Mouse (Mus musculus) CH12.LX (cell line): ENCODE data around the gene Slc47a2.

Experiments
- CHD1 ChIP-seq: IDR thresholded peaks from 2 replicates; pipeline ENCODE4 v1.6.1; 2012; ENCODE audit warnings: low read depth, low read length, improper control_type of control experiment, inconsistent platforms
- CTCF ChIP-seq, 2 experiments: IDR thresholded peaks in 1 of 2; conservative IDR thresholded peaks in 1 of 2; 2 replicates each; pipeline ENCODE4 v1.5.1; 2011 to 2012; ENCODE audit warnings: low read depth in 2 of 2, low read length in 2 of 2, improper control_type of control experiment in 1 of 2, inconsistent platforms in 1 of 2, mild to moderate bottlenecking in 1 of 2, moderate library complexity in 1 of 2
- E2F4 ChIP-seq: IDR thresholded peaks from 2 replicates; pipeline ENCODE4 v1.6.1; 2011; ENCODE audit warnings: low read depth, low read length, improper control_type of control experiment; ENCODE audit not compliant: insufficient replicate concordance
- HCFC1 ChIP-seq: IDR thresholded peaks from 2 replicates; pipeline ENCODE4 v1.6.1; 2012; ENCODE audit warnings: low read depth, mild to moderate bottlenecking, inconsistent platforms, low read length, improper control_type of control experiment
- MAZ ChIP-seq: IDR thresholded peaks from 2 replicates; pipeline ENCODE4 v1.6.1; 2012; ENCODE audit warnings: low read depth, mild to moderate bottlenecking, inconsistent platforms, low read length, improper control_type of control experiment, moderate library complexity
- MXI1 ChIP-seq: IDR thresholded peaks from 2 replicates; pipeline ENCODE4 v1.6.1; 2011; ENCODE audit warnings: mild to moderate bottlenecking, low read depth, low read length, improper control_type of control experiment
- NRF1 ChIP-seq: IDR thresholded peaks from 2 replicates; pipeline ENCODE4 v1.6.1; 2014; ENCODE audit warnings: low read depth, mild to moderate bottlenecking, inconsistent platforms, low read length, improper control_type of control experiment, moderate library complexity
- POLR2A ChIP-seq: IDR thresholded peaks from 2 replicates; pipeline ENCODE4 v1.6.1; 2011; ENCODE audit warnings: low read depth, mild to moderate bottlenecking, improper control_type of control experiment, low read length
- RAD21 ChIP-seq: IDR thresholded peaks from 2 replicates; pipeline ENCODE4 v1.6.1; 2011; ENCODE audit warnings: low read depth, mild to moderate bottlenecking, low read length, improper control_type of control experiment, moderate library complexity
- RCOR1 ChIP-seq: conservative IDR thresholded peaks from 2 replicates; pipeline ENCODE4 v1.6.1; 2012; ENCODE audit warnings: low read depth, mild to moderate bottlenecking, inconsistent platforms, low read length, improper control_type of control experiment
- SIN3A ChIP-seq: IDR thresholded peaks from 2 replicates; pipeline ENCODE4 v1.6.1; 2012; ENCODE audit warnings: low read length, improper control_type of control experiment, inconsistent platforms
- TCF12 ChIP-seq: IDR thresholded peaks from 2 replicates; pipeline ENCODE4 v1.6.1; 2014; ENCODE audit warnings: low read depth, mild to moderate bottlenecking, inconsistent platforms, low read length, improper control_type of control experiment
- USF2 ChIP-seq: conservative IDR thresholded peaks from 2 replicates; pipeline ENCODE4 v1.6.1; 2011; ENCODE audit warnings: low read depth, low read length, improper control_type of control experiment
- ZC3H11A ChIP-seq: IDR thresholded peaks from 2 replicates; pipeline ENCODE4 v1.6.1; 2012; ENCODE audit warnings: low read depth, mild to moderate bottlenecking, inconsistent platforms, low read length, improper control_type of control experiment

GRCm38 (mm10) chr11:61340374-61340773, 2.3 kb downstream of the Slc47a2 start:
- TF ChIP-seq RAD21 (no peak), CTCF (conservative IDR thresholded peaks at IDR 0.05 in 1 of 2, IDR thresholded peaks at IDR 0.05 in 1 of 2; ENCODE audit: low read depth in 2 of 2, low read length in 2 of 2) (no peak), E2F4 (no peak), POLR2A (no peak), NRF1 (no peak), RCOR1 (no peak), MAZ (no peak), TCF12 (no peak), MXI1 (no peak), ZC3H11A (no peak), USF2 (no peak), HCFC1 (no peak), CHD1 (no peak), SIN3A (no peak)
